Mouse (Mus musculus) stomach, postnatal 0 days (tissue): ENCODE data around the gene Aqp9.

Experiments
- CTCF ChIP-seq: IDR thresholded peaks from 2 replicates; pipeline ENCODE4 v1.5.1; 2016; ENCODE audit warnings: antibody characterized with exemption, low read depth, mild to moderate bottlenecking, moderate library complexity
- EP300 ChIP-seq: optimal IDR thresholded peaks from 2 replicates; pipeline ENCODE3; 2016; ENCODE audit warnings: antibody characterized with exemption

- TF ChIP-seq CTCF (peak; percentile 87), EP300 (no peak)
Measured at GRCm38 (mm10) chr9:71128911-71129310, 39.6 kb downstream of the Aqp9 start.
